Mouse (Mus musculus) embryonic facial prominence, embryonic 14.5 days (tissue): Measurements from ENCODE around the gene Plce1. TPM values are rescaled to one million over a fixed set of nuclear protein-coding genes. Genes with fewer than 3 reads are reported as not detected.

Source experiments
- ATAC-seq: fragments of 200-750 bp; cut with Nextera tagmentation; 2 replicates; pipeline ENCODE4 v1.8.0; 2017; ENCODE audit warnings: low read depth, moderate number of reproducible peaks, moderate TSS enrichment
- DNase-seq: peaks from one replicate; pipeline ENCODE4 v3.0.0-alpha.2; 2015; ENCODE audit warnings: low spot score
- H3K27ac ChIP-seq: fragments of 300-500 bp; sonication (generic); replicated peaks from 2 replicates; pipeline ENCODE4 v1.5.1; 2014; ENCODE audit warnings: low read depth, mild to moderate bottlenecking, low read length, moderate library complexity
- H3K27me3 ChIP-seq: fragments of 300-500 bp; sonication (generic); replicated peaks from 2 replicates; pipeline ENCODE4 v1.6.1; 2014; ENCODE audit warnings: low read length; ENCODE audit not compliant: control insufficient read depth, insufficient read depth
- H3K36me3 ChIP-seq: fragments of 300-500 bp; sonication (generic); 2 replicates; pipeline ENCODE4 v1.6.1; 2014; ENCODE audit warnings: low read length, mixed read lengths; ENCODE audit not compliant: control insufficient read depth, insufficient read depth
- H3K4me1 ChIP-seq: fragments of 300-500 bp; sonication (generic); 2 replicates; pipeline ENCODE4 v1.6.1; 2014; ENCODE audit warnings: antibody characterized with exemption, low read length; ENCODE audit not compliant: control insufficient read depth, insufficient read depth
- H3K4me2 ChIP-seq: fragments of 300-500 bp; sonication (generic); 2 replicates; pipeline ENCODE4 v1.6.1; 2014; ENCODE audit warnings: low read depth, mild to moderate bottlenecking, low read length, moderate library complexity, mixed read lengths
- H3K4me3 ChIP-seq: fragments of 300-500 bp; sonication (generic); 2 replicates; pipeline ENCODE4 v1.5.1; 2014; ENCODE audit warnings: low read depth, mild to moderate bottlenecking, low read length
- H3K9ac ChIP-seq: fragments of 300-500 bp; sonication (generic); 2 replicates; pipeline ENCODE4 v1.6.1; 2014; ENCODE audit warnings: low read depth, mild to moderate bottlenecking, low read length, moderate library complexity, mixed read lengths
- H3K9me3 ChIP-seq: fragments of 300-500 bp; sonication (generic); 2 replicates; pipeline ENCODE4 v1.6.1; 2016; ENCODE audit warnings: low read length; ENCODE audit not compliant: control insufficient read depth
- WGBS: fragments of 180-500 bp; shearing (Covaris S2); extraction: QIAGEN DNeasy Blood & Tissue Kit; methylation state at CpG from one replicate; pipeline ENCODE4 v1.1.7; 2014; 5-methylcytosine and 5-hydroxymethylcytosine counted together
- polyA plus RNA-seq: library from polyadenylated mRNA; unstranded; fragments of >200 nt; fragmentation: Nextera tagmentation; extraction: Ambion mirVana; gene quantifications from 2 replicates; pipeline ENCODE4 v1.2.1, GENCODE M21; 2014

The Plce1 gene
- polyA plus RNA-seq, 1 experiment from 2014 or later, result 10.8 TPM

DNA sequence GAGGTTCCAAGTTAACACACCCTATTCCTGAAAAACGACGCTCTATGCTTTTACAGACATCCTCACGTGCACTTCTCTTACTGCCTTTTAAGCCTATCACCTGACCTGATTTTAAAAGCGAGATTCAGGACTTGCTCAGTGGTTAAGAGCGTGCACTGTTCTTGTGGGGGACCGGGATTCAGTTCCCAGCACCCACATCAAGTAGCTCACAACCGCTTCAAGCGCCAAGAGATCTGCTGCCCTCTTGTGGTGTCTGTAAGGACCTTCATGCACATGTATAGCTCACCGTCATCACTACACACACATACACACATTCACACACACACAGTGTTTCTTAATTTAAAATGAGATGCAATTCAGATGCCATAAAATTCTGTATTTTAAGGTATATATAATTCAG, 21.9 kb upstream of the Plce1 start:
- H3K9ac ChIP-seq, result no peak overlapping the region
- no peaks in the 10 kb centered on the region for H3K4me1 ChIP-seq
- 96% methylated on average over 9 of the region's 9 CpGs for WGBS
- no peak overlapping the region for H3K27ac ChIP-seq
- no peak overlapping the region for H3K4me3 ChIP-seq
- DNase-seq (no peak), ATAC-seq (no peak)
- no peaks in the 10 kb centered on the region for H3K27me3 ChIP-seq
- H3K36me3 ChIP-seq, result no peaks in the 10 kb centered on the region
- H3K4me2 ChIP-seq, result no peak overlapping the region
- H3K9me3 ChIP-seq, result peaks cover 8% of the 10 kb centered on the region; the same call in 1 of the 2 replicates

DNA sequence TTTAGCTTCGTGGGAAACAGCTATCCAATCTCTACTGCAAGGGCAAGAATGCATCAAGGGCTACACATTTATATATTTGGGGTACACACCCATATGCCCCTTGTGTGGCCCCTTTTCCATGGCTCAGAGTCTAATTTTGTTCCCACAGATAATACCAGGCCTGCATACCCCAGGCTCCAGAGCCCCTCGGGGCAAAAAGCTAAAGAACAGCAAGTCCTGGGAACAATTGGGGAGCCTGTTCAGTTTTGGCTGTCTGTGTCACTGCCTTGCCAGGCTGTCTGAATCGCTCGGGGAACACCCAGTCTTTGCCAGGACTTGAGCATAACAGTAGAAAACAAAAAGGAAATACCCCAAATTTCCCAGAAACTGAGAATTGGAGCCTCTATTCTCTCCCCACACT, 20.2 kb upstream of the Plce1 start:
- DNase-seq, result no peak
- no peak overlapping the region for H3K9ac ChIP-seq
- no peaks in the 10 kb centered on the region for H3K36me3 ChIP-seq
- no peak overlapping the region for H3K4me3 ChIP-seq
- no peaks in the 10 kb centered on the region for H3K4me1 ChIP-seq
- no peak for ATAC-seq
- no peaks in the 10 kb centered on the region for H3K27me3 ChIP-seq
- peaks cover 8% of the 10 kb centered on the region; the same call in 1 of the 2 replicates for H3K9me3 ChIP-seq
- no peak overlapping the region; the same call in 1 of the 2 replicates for H3K27ac ChIP-seq
- 40% methylated on average over 4 of the region's 4 CpGs for WGBS
- H3K4me2 ChIP-seq, result no peak overlapping the region

- H3K9me3 ChIP-seq, result no peaks in the 10 kb centered on the region
- no peaks in the 10 kb centered on the region for H3K4me1 ChIP-seq
- no peaks in the 10 kb centered on the region for H3K27me3 ChIP-seq
- H3K36me3 ChIP-seq, result no peaks in the 10 kb centered on the region
- no peak overlapping the region for H3K27ac ChIP-seq
- ATAC-seq (no peak), DNase-seq (no peak)
- H3K4me3 ChIP-seq, result no peak overlapping the region
- WGBS, result 69% methylated on average over 10 of the region's 10 CpGs
- no peak overlapping the region for H3K4me2 ChIP-seq
- no peak overlapping the region for H3K9ac ChIP-seq
These were observed 10.5 kb upstream of the Plce1 start for GRCm38 (mm10) chr19:38470257-38470893.

- H3K4me3 ChIP-seq, result no peak overlapping the region
- H3K9ac ChIP-seq, result no peak overlapping the region
- DNase-seq, result no peak
- no peak overlapping the region for H3K27ac ChIP-seq
- H3K36me3 ChIP-seq, result no peaks in the 10 kb centered on the region
- peaks cover 18% of the 10 kb centered on the region for H3K27me3 ChIP-seq
- no peak for ATAC-seq
- WGBS, result 49% methylated on average over 7 of the region's 7 CpGs
- H3K4me1 ChIP-seq, result peaks cover 10% of the 10 kb centered on the region
- no peaks in the 10 kb centered on the region for H3K9me3 ChIP-seq
- H3K4me2 ChIP-seq, result no peak overlapping the region
These were observed 5.5 kb upstream of the Plce1 start for GRCm38 (mm10) chr19:38475394-38475793.

DNA sequence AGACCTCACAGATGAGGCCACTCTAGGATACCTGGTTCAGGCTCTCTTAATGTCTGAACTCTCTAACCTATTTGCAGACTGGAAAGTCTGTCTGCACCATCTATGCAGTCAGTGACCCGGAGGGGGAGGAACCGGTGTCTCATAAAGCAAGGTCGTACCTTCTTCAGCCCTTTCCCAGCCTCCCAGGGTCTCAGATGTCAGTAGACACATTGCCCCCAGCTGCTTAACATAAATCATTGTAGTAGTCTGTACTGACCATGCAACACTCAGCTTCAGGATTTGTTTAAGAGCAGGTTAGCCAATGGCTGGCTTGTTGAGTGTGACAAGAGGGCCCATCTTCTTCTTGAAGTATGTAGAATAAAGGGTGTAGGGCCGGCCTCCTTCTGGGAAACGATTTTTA, 2.6 kb upstream of the Plce1 start:
- Histone ChIP-seq H3K27ac (no peak overlapping the region), H3K4me2 (no peak overlapping the region), H3K9me3 (no peaks in the 10 kb centered on the region), H3K9ac (no peak overlapping the region), H3K27me3 (peaks cover 21% of the 10 kb centered on the region), H3K4me3 (no peak overlapping the region), H3K4me1 (peaks cover 14% of the 10 kb centered on the region), H3K36me3 (no peaks in the 10 kb centered on the region)
- ATAC-seq (no peak), DNase-seq (no peak)
- WGBS, result 52% methylated on average over 5 of the region's 5 CpGs

DNA sequence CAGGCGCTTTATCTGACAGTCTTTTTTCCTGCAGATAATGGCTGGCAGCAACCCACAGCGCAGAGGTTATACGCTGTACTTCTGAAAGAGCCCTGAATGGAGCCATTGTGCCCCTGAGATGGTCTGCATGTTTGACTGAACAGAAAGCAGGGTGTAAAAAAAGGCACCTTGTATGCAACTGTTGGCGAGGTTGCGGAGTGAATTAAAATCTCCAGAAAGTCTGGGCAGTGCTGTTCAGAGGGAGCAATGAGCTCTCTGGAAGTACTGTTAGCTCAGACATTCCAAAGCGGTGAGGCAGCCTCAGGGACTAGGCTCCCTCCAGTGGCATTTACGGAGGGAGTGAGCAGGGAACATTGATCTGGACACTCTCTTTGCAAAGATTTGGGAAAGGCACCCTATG, 2.0 kb upstream of the Plce1 start:
- Histone ChIP-seq H3K4me1 (peaks cover 14% of the 10 kb centered on the region), H3K9ac (no peak overlapping the region), H3K4me2 (peak overlapping the region; percentile 39; the same call in 1 of the 2 replicates), H3K4me3 (no peak overlapping the region), H3K27me3 (peaks cover 21% of the 10 kb centered on the region), H3K36me3 (no peaks in the 10 kb centered on the region), H3K9me3 (no peaks in the 10 kb centered on the region), H3K27ac (no peak overlapping the region)
- DNase-seq (peak; percentile 77), ATAC-seq (peak; percentile 46; the same call in 1 of the 2 replicates)
- WGBS, result 25% methylated on average over 7 of the region's 7 CpGs

- no peak overlapping the region; the same call in 1 of the 2 replicates for H3K4me2 ChIP-seq
- ATAC-seq, result no peak
- H3K36me3 ChIP-seq, result no peaks in the 10 kb centered on the region
- H3K4me3 ChIP-seq, result no peak overlapping the region
- WGBS, result 77% methylated on average over 5 of the region's 5 CpGs
- no peak overlapping the region for H3K9ac ChIP-seq
- peaks cover 14% of the 10 kb centered on the region for H3K4me1 ChIP-seq
- H3K27ac ChIP-seq, result no peak overlapping the region
- H3K27me3 ChIP-seq, result peaks cover 21% of the 10 kb centered on the region
- DNase-seq, result no peak
- no peaks in the 10 kb centered on the region for H3K9me3 ChIP-seq
These were observed 1.4 kb upstream of the Plce1 start for GRCm38 (mm10) chr19:38479473-38479872.

DNA sequence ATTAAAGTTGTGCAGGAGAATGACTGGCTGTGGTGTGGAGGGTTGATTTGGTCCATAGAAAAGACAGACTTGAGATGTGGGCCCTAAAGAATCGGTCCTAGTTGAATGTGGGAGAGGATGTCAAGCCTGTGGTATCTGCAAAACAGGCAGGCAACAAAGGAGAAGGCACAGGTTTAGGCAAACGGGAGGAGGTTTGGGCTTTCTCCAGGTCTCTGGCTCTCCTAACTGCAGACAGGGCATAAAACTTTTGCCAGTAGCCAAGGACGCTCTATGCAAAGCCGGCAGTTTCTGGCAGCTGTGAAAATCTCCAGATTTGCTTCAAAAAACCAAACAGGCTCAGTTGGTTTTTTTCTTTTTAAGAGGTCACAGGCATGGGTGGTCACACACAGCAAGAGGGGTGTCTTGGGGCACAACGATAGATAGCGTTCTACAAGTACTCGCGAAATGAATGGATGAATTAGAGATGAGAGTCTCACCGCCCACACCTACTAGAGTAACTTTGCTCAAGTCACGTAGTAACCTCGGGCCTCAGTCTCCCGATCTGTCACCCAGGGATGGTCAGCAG, 671 bp upstream of the Plce1 start:
- ATAC-seq, result no peak
- H3K4me2 ChIP-seq, result peak overlapping the region; percentile 97
- 16% methylated on average over 12 of the region's 12 CpGs for WGBS
- no peaks in the 10 kb centered on the region for H3K36me3 ChIP-seq
- peak overlapping the region; percentile 81 for H3K9ac ChIP-seq
- no peak for DNase-seq
- peaks cover 14% of the 10 kb centered on the region for H3K4me1 ChIP-seq
- peaks cover 21% of the 10 kb centered on the region for H3K27me3 ChIP-seq
- H3K9me3 ChIP-seq, result no peaks in the 10 kb centered on the region
- H3K27ac ChIP-seq, result no peak overlapping the region
- H3K4me3 ChIP-seq, result peak overlapping the region; percentile 74

DNA sequence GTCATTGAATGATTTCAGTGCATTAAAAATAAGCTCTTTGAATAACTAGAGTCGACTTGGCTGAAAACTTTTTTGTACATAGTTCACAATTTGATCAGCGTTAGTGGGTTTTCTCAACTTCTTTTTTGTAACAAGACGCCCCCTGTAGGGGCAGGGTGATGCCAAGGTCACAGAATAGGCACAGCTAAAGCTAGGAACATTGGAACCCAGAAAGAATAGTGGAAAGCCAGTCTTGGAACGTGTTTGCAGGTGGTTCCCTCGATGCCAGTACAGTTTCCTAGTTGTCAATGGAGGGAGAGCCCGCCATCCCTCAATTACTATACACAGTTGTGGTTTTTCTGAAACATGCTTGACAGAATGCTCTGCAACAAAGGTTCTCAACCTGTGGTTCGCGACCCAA, 997 bp downstream of the Plce1 start:
- Histone ChIP-seq H3K9ac (peak overlapping the region; percentile 81; the same call in 1 of the 2 replicates), H3K27ac (no peak overlapping the region), H3K4me1 (peaks cover 19% of the 10 kb centered on the region), H3K4me3 (peak overlapping the region; percentile 74), H3K36me3 (no peaks in the 10 kb centered on the region), H3K4me2 (peak overlapping the region; percentile 97), H3K27me3 (peaks cover 21% of the 10 kb centered on the region), H3K9me3 (no peaks in the 10 kb centered on the region)
- DNase-seq (no peak), ATAC-seq (no peak)
- WGBS, result 17% methylated on average over 8 of the region's 8 CpGs
